Mouse (Mus musculus): ENCODE results near the gene Gcnt1.

DNA sequence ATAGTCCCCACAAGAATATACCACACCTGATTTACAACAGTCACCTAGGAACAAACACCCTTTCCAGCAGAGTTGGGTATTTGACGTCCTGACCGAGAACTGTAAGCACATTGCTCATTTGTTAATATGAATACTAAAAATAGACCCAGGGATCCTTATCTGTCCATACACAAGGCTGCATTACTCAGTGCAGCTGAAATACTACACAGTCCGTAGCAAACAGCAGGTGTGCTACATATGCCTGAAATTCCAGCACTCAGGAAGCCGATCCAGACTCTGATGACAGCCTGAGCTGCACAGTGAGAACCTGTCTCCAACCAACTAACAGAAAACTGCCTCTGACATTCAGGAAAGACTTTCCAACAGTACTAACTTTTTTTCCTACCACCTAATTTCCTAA, 17.8 kb downstream of the Gcnt1 start:
- TF ChIP-seq CTCF (IDR thresholded peaks at IDR 0.05; ENCODE audit: borderline replicate concordance, insufficient read depth, low read length) (no peak), POLR2A (IDR thresholded peaks at IDR 0.05; ENCODE audit: low read depth, low read length) (no peak)
